Mouse (Mus musculus): Measurements from ENCODE around the gene Crabp1.
A peak's percentile ranks its signal among the peaks of the same experiment; 100 is the strongest.

DNA sequence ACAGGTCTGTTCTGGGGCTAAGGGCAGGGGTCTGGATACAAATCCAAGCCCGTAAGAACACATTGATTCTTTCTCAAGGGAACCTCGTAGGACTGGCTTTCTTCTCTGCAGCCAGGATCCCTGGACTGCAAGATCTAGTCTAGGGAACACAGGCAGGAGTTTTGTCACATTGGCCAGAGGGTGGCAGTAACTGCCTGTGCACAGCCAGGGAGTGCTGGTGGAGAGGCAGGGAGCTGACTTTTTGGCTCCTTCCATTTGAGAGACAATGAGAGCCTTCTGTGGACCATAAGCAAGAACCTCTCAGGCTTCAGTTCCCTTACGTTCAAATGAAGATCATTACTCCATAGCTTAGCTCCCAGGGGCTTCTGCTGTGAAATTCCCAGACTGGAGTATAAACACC is 26.2 kb upstream of the Crabp1 start:
- TF ChIP-seq POLR2A (IDR thresholded peaks at IDR 0.05; ENCODE audit: borderline replicate concordance, control insufficient read depth, low read depth, low read length), result no peak
- peak; percentile 51 for TF ChIP-seq CTCF (IDR thresholded peaks at IDR 0.05; ENCODE audit: control insufficient read depth, insufficient read depth, low read length)

All from bone marrow, adult 2 months (tissue).